Mouse (Mus musculus): ENCODE measurements around the gene Eif2ak3. TPM values are rescaled to one million over a fixed set of nuclear protein-coding genes. Genes with fewer than 3 reads are reported as not detected.
A peak's percentile ranks its signal among the peaks of the same experiment; 100 is the strongest.
"Not testable (repeated sequence)": the region's sequence is repeated elsewhere in the genome, so short reads cannot be mapped to it uniquely, and the experiment has no call there.

Eif2ak3 gene
- polyA plus RNA-seq, 1 experiment from 2014 or later, result 6.6 TPM

- H3K27me3 ChIP-seq (replicated peaks; ENCODE audit: control insufficient read depth, insufficient read depth, low read length), result no peaks in the 10 kb centered on the region
- no peaks in the 10 kb centered on the region for H3K36me3 ChIP-seq (ENCODE audit: control insufficient read depth, insufficient read depth, low read length)
- ATAC-seq, result no peak
- no peaks in the 10 kb centered on the region for H3K9me3 ChIP-seq (ENCODE audit: control insufficient read depth, low read length)
- H3K4me3 ChIP-seq (ENCODE audit: low read length), result no peak overlapping the region
- H3K4me1 ChIP-seq (ENCODE audit: control insufficient read depth, insufficient read depth, low read length), result peaks cover 14% of the 10 kb centered on the region; the same call in 1 of the 2 replicates
- H3K4me2 ChIP-seq (ENCODE audit: low read depth, low read length), result no peak overlapping the region
- no peak overlapping the region; the same call in 1 of the 2 replicates for H3K27ac ChIP-seq (ENCODE audit: low read length)
- no peak overlapping the region for H3K9ac ChIP-seq (ENCODE audit: low read depth, low read length)
- 15% methylated on average over 6 of the region's 6 CpGs for WGBS
Observed at GRCm38 (mm10) chr6:70811557-70812525, 32.5 kb upstream of the Eif2ak3 start.

GRCm38 (mm10) chr6:70812526-70812895 is 31.8 kb upstream of the Eif2ak3 start:
- WGBS, result 30% methylated on average over 4 of the region's 4 CpGs
- Histone ChIP-seq H3K4me2 (ENCODE audit: low read depth, low read length) (no peak overlapping the region), H3K4me1 (ENCODE audit: control insufficient read depth, insufficient read depth, low read length) (peaks cover 14% of the 10 kb centered on the region; the same call in 1 of the 2 replicates), H3K27ac (ENCODE audit: low read length) (peak overlapping the region; percentile 59), H3K4me3 (ENCODE audit: low read length) (no peak overlapping the region), H3K27me3 (replicated peaks; ENCODE audit: control insufficient read depth, insufficient read depth, low read length) (no peaks in the 10 kb centered on the region), H3K9me3 (ENCODE audit: control insufficient read depth, low read length) (no peaks in the 10 kb centered on the region), H3K9ac (ENCODE audit: low read depth, low read length) (no peak overlapping the region), H3K36me3 (ENCODE audit: control insufficient read depth, insufficient read depth, low read length) (no peaks in the 10 kb centered on the region)
- 0 out of 2 replicates have a peak, but pooled peaks have one; percentile 16 for ATAC-seq

- Histone ChIP-seq H3K27ac (ENCODE audit: low read length) (peak overlapping the region; percentile 72), H3K4me2 (ENCODE audit: low read depth, low read length) (no peak overlapping the region), H3K27me3 (replicated peaks; ENCODE audit: control insufficient read depth, insufficient read depth, low read length) (no peaks in the 10 kb centered on the region), H3K9ac (ENCODE audit: low read depth, low read length) (no peak overlapping the region), H3K36me3 (ENCODE audit: control insufficient read depth, insufficient read depth, low read length) (no peaks in the 10 kb centered on the region), H3K9me3 (ENCODE audit: control insufficient read depth, low read length) (no peaks in the 10 kb centered on the region), H3K4me3 (ENCODE audit: low read length) (no peak overlapping the region), H3K4me1 (ENCODE audit: control insufficient read depth, insufficient read depth, low read length) (peaks cover 14% of the 10 kb centered on the region; the same call in 1 of the 2 replicates)
- 59% methylated on average over 18 of the region's 18 CpGs for WGBS
- peak; percentile 90 for ATAC-seq
Observed at GRCm38 (mm10) chr6:70813921-70814628, 30.2 kb upstream of the Eif2ak3 start.

GRCm38 (mm10) chr6:70814629-70814950 is 29.7 kb upstream of the Eif2ak3 start:
- peak; percentile 53 for ATAC-seq
- H3K27me3 ChIP-seq (replicated peaks; ENCODE audit: control insufficient read depth, insufficient read depth, low read length), result no peaks in the 10 kb centered on the region
- peak overlapping the region; percentile 72; the same call in 1 of the 2 replicates for H3K27ac ChIP-seq (ENCODE audit: low read length)
- H3K9me3 ChIP-seq (ENCODE audit: control insufficient read depth, low read length), result no peaks in the 10 kb centered on the region
- 83% methylated on average over 4 of the region's 4 CpGs for WGBS
- no peaks in the 10 kb centered on the region for H3K36me3 ChIP-seq (ENCODE audit: control insufficient read depth, insufficient read depth, low read length)
- H3K9ac ChIP-seq (ENCODE audit: low read depth, low read length), result no peak overlapping the region
- no peak overlapping the region for H3K4me2 ChIP-seq (ENCODE audit: low read depth, low read length)
- H3K4me1 ChIP-seq (ENCODE audit: control insufficient read depth, insufficient read depth, low read length), result peaks cover 14% of the 10 kb centered on the region; the same call in 1 of the 2 replicates
- no peak overlapping the region for H3K4me3 ChIP-seq (ENCODE audit: low read length)

GRCm38 (mm10) chr6:70815471-70815870 is 28.8 kb upstream of the Eif2ak3 start:
- H3K4me1 ChIP-seq (ENCODE audit: control insufficient read depth, insufficient read depth, low read length), result peaks cover 14% of the 10 kb centered on the region; the same call in 1 of the 2 replicates

GRCm38 (mm10) chr6:70821566-70821965 is 22.7 kb upstream of the Eif2ak3 start:
- 0 out of 2 replicates have a peak overlapping the region, but pooled peaks have one; percentile 27 for H3K27ac ChIP-seq (ENCODE audit: low read length)
- 56% methylated on average over 2 of the region's 2 CpGs for WGBS
- ATAC-seq, result peak; percentile 49

More at GRCm38 (mm10) chr6:70815471-70815870, 28.8 kb upstream of the Eif2ak3 start:
- no peak for ATAC-seq
- Histone ChIP-seq H3K36me3 (ENCODE audit: control insufficient read depth, insufficient read depth, low read length) (no peaks in the 10 kb centered on the region), H3K9me3 (ENCODE audit: control insufficient read depth, low read length) (no peaks in the 10 kb centered on the region), H3K27me3 (replicated peaks; ENCODE audit: control insufficient read depth, insufficient read depth, low read length) (no peaks in the 10 kb centered on the region), H3K4me3 (ENCODE audit: low read length) (no peak overlapping the region), H3K27ac (ENCODE audit: low read length) (no peak overlapping the region), H3K9ac (ENCODE audit: low read depth, low read length) (no peak overlapping the region), H3K4me2 (ENCODE audit: low read depth, low read length) (no peak overlapping the region)
- WGBS, result 76% methylated on average over 8 of the region's 8 CpGs

GRCm38 (mm10) chr6:70822386-70822910 is 21.9 kb upstream of the Eif2ak3 start:
- H3K27ac ChIP-seq (ENCODE audit: low read length), result no peak overlapping the region
- no peaks in the 10 kb centered on the region for H3K27me3 ChIP-seq (replicated peaks; ENCODE audit: control insufficient read depth, insufficient read depth, low read length)
- ATAC-seq, result no peak
- no peaks in the 10 kb centered on the region for H3K9me3 ChIP-seq (ENCODE audit: control insufficient read depth, low read length)
- H3K4me1 ChIP-seq (ENCODE audit: control insufficient read depth, insufficient read depth, low read length), result peaks cover 4% of the 10 kb centered on the region; the same call in 1 of the 2 replicates
- 66% methylated on average over 5 of the region's 5 CpGs for WGBS
- H3K9ac ChIP-seq (ENCODE audit: low read depth, low read length), result no peak overlapping the region
- no peaks in the 10 kb centered on the region for H3K36me3 ChIP-seq (ENCODE audit: control insufficient read depth, insufficient read depth, low read length)
- no peak overlapping the region for H3K4me3 ChIP-seq (ENCODE audit: low read length)
- no peak overlapping the region for H3K4me2 ChIP-seq (ENCODE audit: low read depth, low read length)

More at GRCm38 (mm10) chr6:70821566-70821965, 22.7 kb upstream of the Eif2ak3 start:
- Histone ChIP-seq H3K36me3 (ENCODE audit: control insufficient read depth, insufficient read depth, low read length) (no peaks in the 10 kb centered on the region), H3K9ac (ENCODE audit: low read depth, low read length) (no peak overlapping the region), H3K9me3 (ENCODE audit: control insufficient read depth, low read length) (no peaks in the 10 kb centered on the region), H3K27me3 (replicated peaks; ENCODE audit: control insufficient read depth, insufficient read depth, low read length) (no peaks in the 10 kb centered on the region), H3K4me1 (ENCODE audit: control insufficient read depth, insufficient read depth, low read length) (peaks cover 4% of the 10 kb centered on the region; the same call in 1 of the 2 replicates), H3K4me3 (ENCODE audit: low read length) (no peak overlapping the region), H3K4me2 (ENCODE audit: low read depth, low read length) (no peak overlapping the region)

- not testable (repeated sequence) for ATAC-seq; H3K4me1 ChIP-seq (ENCODE audit: control insufficient read depth, insufficient read depth, low read length); H3K4me2 ChIP-seq (ENCODE audit: low read depth, low read length); H3K9me3 ChIP-seq (ENCODE audit: control insufficient read depth, low read length); H3K4me3 ChIP-seq (ENCODE audit: low read length); H3K27me3 ChIP-seq (replicated peaks; ENCODE audit: control insufficient read depth, insufficient read depth, low read length); H3K9ac ChIP-seq (ENCODE audit: low read depth, low read length); H3K27ac ChIP-seq (ENCODE audit: low read length); H3K36me3 ChIP-seq (ENCODE audit: control insufficient read depth, insufficient read depth, low read length)
- WGBS, result 82% methylated on average over 4 of the region's 4 CpGs
Observed at GRCm38 (mm10) chr6:70823277-70823676, 21.0 kb upstream of the Eif2ak3 start.
